Mouse (Mus musculus): Measurements from ENCODE around the gene Gna13.

- TF ChIP-seq CTCF (IDR thresholded peaks at IDR 0.05; ENCODE audit: extremely low read depth, insufficient read length, insufficient replicate concordance, low read depth, low read length) (no peak), POLR2A (IDR thresholded peaks at IDR 0.05; ENCODE audit: low read depth, low read length) (no peak)
Measured at GRCm38 (mm10) chr11:109443468-109444263, 81.0 kb downstream of the Gna13 start.
